Mouse (Mus musculus) liver, postnatal 0 days (tissue): ENCODE measurements around the gene Tiam1.

Source experiments
- CTCF ChIP-seq: sonication (generic); IDR thresholded peaks from 2 replicates; pipeline ENCODE4 v1.5.1; 2016; ENCODE audit warnings: antibody characterized with exemption, low read depth
- EP300 ChIP-seq: IDR thresholded peaks from 2 replicates; pipeline ENCODE4 v1.6.1; 2016; ENCODE audit warnings: antibody characterized with exemption, low read depth, mild to moderate bottlenecking

DNA sequence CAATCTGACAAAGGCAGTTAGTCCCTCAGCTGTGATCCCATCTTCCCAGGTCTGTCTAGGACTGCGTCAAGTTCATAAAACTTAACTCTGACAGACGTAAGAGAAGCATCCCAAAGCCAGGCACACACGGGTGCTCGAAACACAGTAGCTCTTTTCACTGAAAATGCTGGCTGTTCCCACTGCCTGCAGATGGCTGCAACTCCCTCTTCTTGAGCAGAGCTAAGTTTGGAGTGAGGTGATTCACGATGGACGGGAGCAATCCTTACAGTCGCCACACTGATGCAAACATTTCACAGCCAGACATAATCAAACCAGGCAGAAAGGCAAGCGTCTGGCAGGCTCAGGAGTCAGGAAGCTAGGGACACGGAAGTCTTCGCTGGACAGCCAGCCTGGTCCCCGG, 91.2 kb downstream of the Tiam1 start:
- TF ChIP-seq CTCF (no peak), EP300 (no peak)
